Mouse (Mus musculus) forebrain, embryonic 15.5 days (tissue): ENCODE results near the gene Trim15. TPM values are rescaled to one million over a fixed set of nuclear protein-coding genes. Genes with fewer than 3 reads are reported as not detected.
"Not testable (repeated sequence)": the region's sequence is repeated elsewhere in the genome, so short reads cannot be mapped to it uniquely, and the experiment has no call there.

Experiments
- ATAC-seq: fragments of 200-750 bp; cut with Nextera tagmentation; replicated peaks from 2 replicates; pipeline ENCODE4 v1.8.0; 2017; ENCODE audit warnings: mild to moderate bottlenecking, moderate TSS enrichment, moderate library complexity
- H3K27ac ChIP-seq: fragments of 300-500 bp; sonication (generic); replicated peaks from 2 replicates; pipeline ENCODE4 v1.5.1; 2015; ENCODE audit warnings: mild to moderate bottlenecking, inconsistent platforms
- H3K27me3 ChIP-seq: fragments of 300-500 bp; sonication (generic); 2 replicates; pipeline ENCODE4 v1.6.1; 2015; ENCODE audit warnings: inconsistent platforms
- H3K36me3 ChIP-seq: fragments of 300-500 bp; sonication (generic); 2 replicates; pipeline ENCODE4 v1.6.1; 2015; ENCODE audit warnings: mild to moderate bottlenecking, inconsistent platforms
- H3K4me1 ChIP-seq: fragments of 300-500 bp; sonication (generic); 2 replicates; pipeline ENCODE4 v1.6.1; 2015; ENCODE audit warnings: inconsistent platforms
- H3K4me2 ChIP-seq: fragments of 300-500 bp; sonication (generic); replicated peaks from 2 replicates; pipeline ENCODE4 v1.6.1; 2015; ENCODE audit warnings: mild to moderate bottlenecking, inconsistent platforms
- H3K4me3 ChIP-seq: fragments of 300-500 bp; sonication (generic); 2 replicates; pipeline ENCODE4 v1.5.1; 2015; ENCODE audit warnings: mild to moderate bottlenecking, inconsistent platforms
- H3K9ac ChIP-seq: fragments of 300-500 bp; sonication (generic); replicated peaks from 2 replicates; pipeline ENCODE4 v1.6.1; 2015; ENCODE audit warnings: mild to moderate bottlenecking, inconsistent platforms
- H3K9me3 ChIP-seq: fragments of 300-500 bp; sonication (generic); 2 replicates; pipeline ENCODE4 v1.6.1; 2016; ENCODE audit warnings: inconsistent platforms
- WGBS: fragments of 180-500 bp; shearing (Covaris S2); methylation state at CpG from one replicate; pipeline ENCODE4 v1.1.7; 2015; ENCODE audit warnings: mixed read lengths; 5-methylcytosine and 5-hydroxymethylcytosine counted together
- polyA plus RNA-seq: library from polyadenylated mRNA; unstranded; fragments of >200 nt; fragmentation: Nextera tagmentation; extraction: Ambion mirVana; gene quantifications from 2 replicates; pipeline ENCODE4 v1.2.1, GENCODE M21; 2015

Gene Trim15
- polyA plus RNA-seq, 1 experiment from 2014 or later, result 0.18 TPM

GRCm38 (mm10) chr17:36896583-36896982, 29.6 kb upstream of the Trim15 start:
- Histone ChIP-seq H3K4me3 (no peak overlapping the region), H3K27ac (no peak overlapping the region), H3K4me2 (no peak overlapping the region), H3K9ac (no peak overlapping the region), H3K36me3 (no peaks in the 10 kb centered on the region), H3K9me3 (no peaks in the 10 kb centered on the region), H3K27me3 (no peaks in the 10 kb centered on the region), H3K4me1 (no peaks in the 10 kb centered on the region)
- ATAC-seq, result no peak
- WGBS, result 100% methylated on average over 1 of the region's 1 CpGs

- 82% methylated on average over 5 of the region's 5 CpGs for WGBS
- Histone ChIP-seq H3K4me3 (no peak overlapping the region), H3K27me3 (no peaks in the 10 kb centered on the region; the same call in 1 of the 2 replicates), H3K4me2 (no peak overlapping the region), H3K4me1 (no peaks in the 10 kb centered on the region), H3K9ac (no peak overlapping the region), H3K9me3 (no peaks in the 10 kb centered on the region), H3K36me3 (no peaks in the 10 kb centered on the region), H3K27ac (no peak overlapping the region)
- no peak for ATAC-seq
Measured at GRCm38 (mm10) chr17:36893387-36893786, 26.4 kb upstream of the Trim15 start.

DNA sequence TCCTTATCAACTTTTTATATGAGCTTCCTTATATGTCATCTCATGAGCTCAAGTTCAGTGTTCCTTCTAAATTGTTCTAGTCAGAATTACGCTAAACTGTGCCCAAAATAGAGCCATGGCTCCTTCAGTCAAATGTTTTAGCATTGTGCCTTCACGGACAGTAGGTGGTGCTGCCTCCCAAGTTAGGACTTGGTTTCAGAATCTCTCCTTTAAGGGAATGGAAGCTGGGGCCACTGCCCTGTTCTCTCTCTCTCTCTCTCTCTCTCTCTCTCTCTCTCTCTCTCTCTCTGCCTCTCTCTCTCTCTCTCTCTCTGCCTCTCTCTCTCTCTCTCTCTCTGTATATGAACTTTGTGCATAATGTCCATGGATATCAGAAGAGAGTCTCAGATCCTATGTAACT, 25.4 kb upstream of the Trim15 start:
- Histone ChIP-seq H3K4me1 (no peaks in the 10 kb centered on the region), H3K27me3 (no peaks in the 10 kb centered on the region; the same call in 1 of the 2 replicates), H3K4me3 (no peak overlapping the region), H3K9ac (no peak overlapping the region), H3K4me2 (no peak overlapping the region), H3K9me3 (no peaks in the 10 kb centered on the region), H3K27ac (no peak overlapping the region), H3K36me3 (no peaks in the 10 kb centered on the region)
- 12% methylated on average over 2 of the region's 2 CpGs for WGBS
- 0 out of 2 replicates have a peak, but pooled peaks have one; percentile 41 for ATAC-seq

DNA sequence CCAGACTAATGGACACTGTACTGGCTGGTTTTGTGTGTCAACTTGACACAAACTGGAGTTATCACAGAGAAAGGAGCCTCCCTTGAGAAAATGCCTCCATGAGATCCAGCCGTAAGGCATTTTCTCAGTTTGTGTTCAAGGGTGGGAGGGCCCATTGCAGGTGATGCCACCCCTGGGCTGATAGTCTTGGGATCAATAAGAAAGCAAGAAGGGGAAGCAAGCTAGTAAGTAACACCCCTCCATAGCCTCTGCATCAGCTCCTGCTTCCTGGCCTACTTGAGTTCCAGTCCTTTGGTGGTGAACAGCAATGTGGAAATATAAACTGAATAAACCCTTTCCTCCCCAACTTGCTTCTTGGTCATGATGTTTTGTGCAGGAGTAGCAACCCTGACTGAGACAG, 24.5 kb upstream of the Trim15 start:
- H3K4me1 ChIP-seq, H3K36me3 ChIP-seq, H3K27ac ChIP-seq, H3K9ac ChIP-seq, H3K4me3 ChIP-seq, ATAC-seq, H3K4me2 ChIP-seq, H3K27me3 ChIP-seq, H3K9me3 ChIP-seq: not testable (repeated sequence)
- 96% methylated on average over 1 of the region's 1 CpGs for WGBS

- no peak within 1 kb of the TSS for H3K4me3 ChIP-seq
- H3K4me1 ChIP-seq, result no peaks in the 10 kb centered on the region
- H3K4me2 ChIP-seq, result no peak within 1 kb of the TSS
- no peak for ATAC-seq
- H3K9me3 ChIP-seq, result no peaks in the 10 kb centered on the region
- H3K27me3 ChIP-seq, result no peaks in the 10 kb centered on the region; the same call in 1 of the 2 replicates
- WGBS, result 86% methylated on average over 5 of the region's 5 CpGs
- no peaks in the 10 kb centered on the region for H3K36me3 ChIP-seq
- H3K27ac ChIP-seq, result no peak within 1 kb of the TSS
- H3K9ac ChIP-seq, result no peak within 1 kb of the TSS
Measured at GRCm38 (mm10) chr17:36890073-36890903, 23.3 kb upstream of the Trim15 start, which contains the start of gene Trim40. TSS of gene Trim40 (minus strand) at chr17:36890123.

DNA sequence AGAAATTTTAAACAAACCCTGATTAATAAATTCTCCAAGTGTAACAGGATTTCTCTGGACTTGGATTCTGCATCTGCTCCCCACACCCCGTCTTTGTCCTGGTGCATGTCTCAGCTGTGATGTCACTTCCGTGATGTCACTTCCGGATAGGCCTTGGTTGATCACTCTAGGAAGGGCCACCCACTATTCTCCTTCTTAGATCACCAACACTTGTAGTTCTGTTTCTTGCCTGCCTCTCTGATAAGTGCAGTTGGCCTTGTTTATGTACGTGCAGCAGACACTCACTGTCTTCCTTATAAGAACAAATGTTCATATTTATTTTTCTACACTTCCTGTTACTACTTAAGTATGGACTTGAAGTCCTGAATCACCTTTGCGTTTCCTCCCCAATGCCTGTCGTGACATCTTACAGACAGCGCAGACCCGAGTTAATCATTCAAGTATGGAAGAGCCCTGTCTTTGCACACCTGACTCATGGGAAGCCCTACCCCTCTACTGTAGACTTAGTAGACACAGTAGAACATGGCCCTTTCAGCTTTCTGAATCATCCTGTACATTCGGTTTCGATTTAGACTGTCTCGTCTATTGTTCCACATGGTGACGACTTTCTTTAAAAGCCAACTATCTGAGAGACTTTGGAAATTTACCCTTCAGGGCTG, 18.3 kb upstream of the Trim15 start:
- Histone ChIP-seq H3K9ac (no peak overlapping the region), H3K9me3 (no peaks in the 10 kb centered on the region), H3K27me3 (no peaks in the 10 kb centered on the region), H3K4me3 (no peak overlapping the region), H3K36me3 (no peaks in the 10 kb centered on the region), H3K27ac (no peak overlapping the region), H3K4me1 (no peaks in the 10 kb centered on the region), H3K4me2 (no peak overlapping the region)
- WGBS, result 94% methylated on average over 12 of the region's 12 CpGs
- ATAC-seq, result no peak

- Histone ChIP-seq H3K9me3 (no peaks in the 10 kb centered on the region), H3K4me2 (no peak overlapping the region), H3K36me3 (no peaks in the 10 kb centered on the region), H3K4me1 (no peaks in the 10 kb centered on the region), H3K27me3 (no peaks in the 10 kb centered on the region), H3K27ac (no peak overlapping the region), H3K4me3 (no peak overlapping the region), H3K9ac (no peak overlapping the region)
- 73% methylated on average over 2 of the region's 2 CpGs for WGBS
- ATAC-seq, result no peak
Measured at GRCm38 (mm10) chr17:36883350-36883749, 16.3 kb upstream of the Trim15 start.

DNA sequence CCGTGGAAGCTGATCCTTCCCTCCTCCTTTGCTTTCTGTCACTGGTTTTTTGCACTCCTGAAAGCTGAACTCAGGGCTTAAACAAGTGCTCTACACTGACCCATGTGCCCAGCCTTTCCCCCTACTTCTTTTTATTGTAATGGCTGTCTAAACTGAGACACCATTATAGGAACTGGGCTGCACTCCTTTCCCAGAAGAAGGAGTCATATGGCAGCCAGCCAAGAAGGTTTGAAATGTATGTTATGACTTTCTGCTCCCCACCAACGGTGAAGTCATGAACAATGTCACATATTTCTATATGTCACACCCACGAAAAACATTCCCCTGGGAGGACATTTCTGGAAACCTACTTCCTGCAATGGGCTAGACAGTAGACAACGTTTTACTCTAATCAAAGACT, 7.6 kb upstream of the Trim15 start:
- Histone ChIP-seq H3K4me2 (no peak overlapping the region), H3K9me3 (no peaks in the 10 kb centered on the region), H3K27ac (no peak overlapping the region), H3K27me3 (no peaks in the 10 kb centered on the region), H3K4me1 (no peaks in the 10 kb centered on the region), H3K36me3 (no peaks in the 10 kb centered on the region), H3K9ac (no peak overlapping the region), H3K4me3 (no peak overlapping the region)
- 72% methylated on average over 4 of the region's 4 CpGs for whole genome bisulfite sequencing
- ATAC-seq, result no peak

GRCm38 (mm10) chr17:36869955-36870810, 3.2 kb upstream of the Trim15 start:
- WGBS, result 83% methylated on average over 25 of the region's 25 CpGs
- no peak overlapping the region for H3K4me2 ChIP-seq

GRCm38 (mm10) chr17:36869284-36869954, 2.4 kb upstream of the Trim15 start, which contains the start of gene Trim10:
TSS of gene Trim10 (plus strand) at chr17:36869574.
- WGBS, result 85% methylated on average over 4 of the region's 4 CpGs
- Histone ChIP-seq H3K27ac (no peak within 1 kb of the TSS), H3K36me3 (no peaks in the 10 kb centered on the region), H3K4me1 (no peaks in the 10 kb centered on the region; the same call in 1 of the 2 replicates), H3K27me3 (0 out of 2 replicates have a peak, but pooled peaks cover 7% of the 10 kb centered on the region), H3K9me3 (no peaks in the 10 kb centered on the region), H3K9ac (no peak within 1 kb of the TSS), H3K4me2 (no peak within 1 kb of the TSS), H3K4me3 (no peak within 1 kb of the TSS)
- ATAC-seq, result no peak

More at GRCm38 (mm10) chr17:36869955-36870810, 3.2 kb upstream of the Trim15 start:
- Histone ChIP-seq H3K9ac (no peak overlapping the region), H3K4me3 (no peak overlapping the region), H3K36me3 (no peaks in the 10 kb centered on the region), H3K27ac (no peak overlapping the region), H3K9me3 (no peaks in the 10 kb centered on the region), H3K27me3 (0 out of 2 replicates have a peak, but pooled peaks cover 7% of the 10 kb centered on the region), H3K4me1 (no peaks in the 10 kb centered on the region; the same call in 1 of the 2 replicates)
- ATAC-seq, result no peak

DNA sequence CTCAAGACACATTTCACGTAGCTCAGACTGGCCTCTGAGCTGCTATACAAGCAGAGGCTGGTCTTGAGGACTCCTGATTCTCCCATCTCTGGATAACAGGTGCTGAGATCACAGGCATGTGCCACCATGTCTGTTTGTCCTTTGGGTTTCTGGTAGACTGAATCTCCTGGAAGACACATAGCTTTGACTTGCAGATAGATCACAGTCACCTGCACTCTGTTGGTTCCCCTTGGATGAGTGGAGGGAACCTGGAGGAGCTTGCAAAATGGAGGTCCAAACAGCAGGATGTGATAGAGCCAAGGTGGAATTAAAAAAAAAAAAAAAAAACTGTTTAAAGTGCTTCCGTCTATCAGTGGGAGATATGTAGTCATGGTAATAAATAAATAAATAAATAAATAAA, 1.8 kb upstream of the Trim15 start:
- Histone ChIP-seq H3K4me3 (no peak overlapping the region), H3K36me3 (no peaks in the 10 kb centered on the region), H3K9me3 (no peaks in the 10 kb centered on the region), H3K27me3 (0 out of 2 replicates have a peak, but pooled peaks cover 7% of the 10 kb centered on the region), H3K9ac (no peak overlapping the region), H3K4me1 (no peaks in the 10 kb centered on the region; the same call in 1 of the 2 replicates), H3K4me2 (no peak overlapping the region), H3K27ac (no peak overlapping the region)
- 86% methylated on average over 2 of the region's 2 CpGs for WGBS
- ATAC-seq, result no peak
